Mouse (Mus musculus) ovary, postnatal 10 days (tissue): ENCODE measurements around the gene Olfr1484.
"Not testable (repeated sequence)": the region's sequence is repeated elsewhere in the genome, so short reads cannot be mapped to it uniquely, and the experiment has no call there.

Experiments used
- DNase-seq: peaks from one replicate; pipeline ENCODE4 v3.0.0; 2022; ENCODE audit warnings: low spot score

The Olfr1484 gene

GRCm38 (mm10) chr19:13583211-13583610, at the start of gene Olfr1484:
TSS of gene Olfr1484 (plus strand) at chr19:13583511.
- no peak for DNase-seq

- DNase-seq: not testable (repeated sequence)
These were observed 33.8 kb downstream of the Olfr1484 start, which contains the start of gene Olfr1487 for GRCm38 (mm10) chr19:13617075-13617474. TSS of gene Olfr1487 (plus strand) at chr19:13617375.

- DNase-seq: no peak
These were observed 48.0 kb downstream of the Olfr1484 start, which contains the start of gene Olfr1489 for GRCm38 (mm10) chr19:13631321-13631720. TSS of gene Olfr1489 (plus strand) at chr19:13631621.
